Mouse (Mus musculus) cerebellum, adult 2 months (tissue): ENCODE measurements around the gene Ppip5k2. TPM values are rescaled to one million over a fixed set of nuclear protein-coding genes. Genes with fewer than 3 reads are reported as not detected.
"Not testable (repeated sequence)": the region's sequence is repeated elsewhere in the genome, so short reads cannot be mapped to it uniquely, and the experiment has no call there.

Experiments used
- DNase-seq, 2 experiments: peaks; one replicate each; pipeline ENCODE4 v3.0.0; 2021
- H3K27ac ChIP-seq: fragments of 200-500 bp; 2 replicates; pipeline ENCODE4 v1.5.1; 2012; ENCODE audit warnings: low read length, control low read depth, inconsistent platforms; ENCODE audit not compliant: insufficient read depth
- H3K27me3 ChIP-seq: fragments of 200-500 bp; 2 replicates; pipeline ENCODE4 v1.6.1; 2012; ENCODE audit warnings: inconsistent platforms, mild to moderate bottlenecking, low read length, moderate library complexity; ENCODE audit not compliant: control insufficient read depth, insufficient read depth
- H3K4me1 ChIP-seq: fragments of 200-500 bp; 2 replicates; pipeline ENCODE4 v1.6.1; 2011; ENCODE audit warnings: low read length; ENCODE audit not compliant: control insufficient read depth, insufficient read depth
- H3K4me3 ChIP-seq: fragments of 200-500 bp; replicated peaks from 2 replicates; pipeline ENCODE3; 2011; ENCODE audit warnings: mild to moderate bottlenecking, low read depth, low read length, control low read depth; ENCODE audit not compliant: insufficient read depth
- CTCF ChIP-seq: fragments of 200-500 bp; IDR thresholded peaks from 2 replicates; pipeline ENCODE4 v1.5.1; 2011; ENCODE audit warnings: low read depth, mild to moderate bottlenecking, control low read depth, low read length, moderate library complexity, borderline replicate concordance; ENCODE audit not compliant: insufficient read depth
- POLR2A ChIP-seq: fragments of 200-500 bp; IDR thresholded peaks from 2 replicates; pipeline ENCODE4 v1.6.1; 2011; ENCODE audit warnings: low read length, control low read depth, borderline replicate concordance; ENCODE audit not compliant: insufficient read depth
- WGBS: fragments of 180-500 bp; shearing (Covaris S2); methylation state at CpG from one replicate; pipeline ENCODE4 v1.1.7; 2018; 5-methylcytosine and 5-hydroxymethylcytosine counted together
- polyA plus RNA-seq: library from polyadenylated mRNA; depleted of rRNA; stranded (reverse); fragments of >200 nt; gene quantifications from 2 replicates; pipeline ENCODE4 v1.2.3, GENCODE M21; 2012

Gene Ppip5k2
- polyA plus RNA-seq, 1 experiment, result 19.7 TPM

DNA sequence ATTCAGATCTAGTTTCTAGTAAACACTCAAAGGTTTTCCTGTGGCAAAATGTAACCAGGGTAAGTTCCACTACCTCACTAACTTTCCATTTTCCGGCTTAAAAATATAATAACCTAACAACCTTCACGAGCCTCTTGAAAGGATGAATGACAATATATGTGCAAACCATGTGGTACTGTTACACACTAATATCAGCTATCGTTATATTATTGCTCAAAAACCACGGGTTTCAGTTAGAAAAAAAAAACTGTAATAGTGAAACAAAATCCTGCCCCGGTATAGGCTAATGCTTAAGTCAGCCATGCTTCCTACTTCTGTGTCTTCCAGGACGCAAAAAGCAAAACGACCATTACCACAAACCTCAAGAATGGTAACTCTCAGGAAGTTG lies 1.3 kb downstream of the Ppip5k2 start:
- peak overlapping the region; percentile 95 for H3K4me3 ChIP-seq
- H3K4me1 ChIP-seq, result peaks cover 2% of the 10 kb centered on the region; the same call in 1 of the 2 replicates
- H3K27ac ChIP-seq, result no peak overlapping the region
- WGBS, result 10% methylated on average over 7 of the region's 7 CpGs
- TF ChIP-seq POLR2A (no peak), CTCF (no peak)
- no peaks in the 10 kb centered on the region for H3K27me3 ChIP-seq
- DNase-seq, result no peak

DNA sequence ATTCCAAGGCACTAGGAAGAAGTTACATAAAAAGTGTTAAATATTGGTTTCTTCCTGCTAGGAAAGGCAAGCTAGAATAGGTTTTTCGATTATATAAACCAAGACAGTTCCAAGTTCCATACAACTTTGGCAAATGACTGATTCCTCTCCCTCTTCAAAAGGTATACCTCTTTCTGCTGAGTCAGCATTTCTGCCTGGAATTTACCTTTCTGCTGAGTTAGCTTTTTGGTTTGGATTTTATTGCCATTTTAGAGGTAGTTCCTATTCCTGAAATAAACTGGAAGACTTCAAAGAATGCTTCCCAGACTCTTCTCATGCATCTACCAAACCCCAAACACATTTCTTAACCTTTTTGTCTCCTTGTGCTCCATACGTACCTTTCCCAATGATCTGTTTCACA lies 2.1 kb downstream of the Ppip5k2 start:
- no peak overlapping the region for H3K4me3 ChIP-seq
- DNase-seq, result no peak
- TF ChIP-seq CTCF (no peak), POLR2A (no peak)
- no peak overlapping the region for H3K27ac ChIP-seq
- H3K27me3 ChIP-seq, result no peaks in the 10 kb centered on the region
- peaks cover 2% of the 10 kb centered on the region; the same call in 1 of the 2 replicates for H3K4me1 ChIP-seq
- WGBS, result 92% methylated on average over 2 of the region's 2 CpGs

- WGBS, result 86% methylated on average over 4 of the region's 4 CpGs
- DNase-seq, H3K4me1 ChIP-seq: not testable (repeated sequence)
These were observed 4.5 kb downstream of the Ppip5k2 start for GRCm38 (mm10) chr1:97765712-97766111.

DNA sequence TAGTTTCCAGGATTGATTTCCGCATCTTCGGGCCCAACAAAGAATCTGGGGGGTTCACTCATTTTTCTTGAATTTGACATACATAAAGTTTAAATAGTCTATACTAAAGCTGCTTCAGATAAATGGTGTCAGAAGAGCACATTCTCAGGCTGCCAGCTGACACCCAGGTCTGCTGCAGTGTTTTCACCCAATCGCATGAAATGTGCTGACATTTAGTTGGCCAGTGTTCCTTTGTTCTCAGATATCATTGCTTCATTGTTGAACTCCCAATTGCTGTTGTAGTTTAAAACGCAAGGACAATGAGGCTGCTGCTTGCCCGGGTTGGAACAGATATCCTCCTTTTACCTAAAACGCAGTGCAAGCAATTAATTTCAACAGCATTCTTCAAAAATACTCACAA lies 8.7 kb downstream of the Ppip5k2 start:
- no peak for DNase-seq
- Histone ChIP-seq H3K27ac (no peak overlapping the region), H3K27me3 (no peaks in the 10 kb centered on the region), H3K4me3 (no peak overlapping the region), H3K4me1 (no peaks in the 10 kb centered on the region)
- WGBS, result 57% methylated on average over 6 of the region's 6 CpGs
- no peak for TF ChIP-seq POLR2A
- TF ChIP-seq CTCF, result no peak

More at GRCm38 (mm10) chr1:97765712-97766111, 4.5 kb downstream of the Ppip5k2 start:
- not testable (repeated sequence) for H3K27ac ChIP-seq, H3K4me3 ChIP-seq, H3K27me3 ChIP-seq

DNA sequence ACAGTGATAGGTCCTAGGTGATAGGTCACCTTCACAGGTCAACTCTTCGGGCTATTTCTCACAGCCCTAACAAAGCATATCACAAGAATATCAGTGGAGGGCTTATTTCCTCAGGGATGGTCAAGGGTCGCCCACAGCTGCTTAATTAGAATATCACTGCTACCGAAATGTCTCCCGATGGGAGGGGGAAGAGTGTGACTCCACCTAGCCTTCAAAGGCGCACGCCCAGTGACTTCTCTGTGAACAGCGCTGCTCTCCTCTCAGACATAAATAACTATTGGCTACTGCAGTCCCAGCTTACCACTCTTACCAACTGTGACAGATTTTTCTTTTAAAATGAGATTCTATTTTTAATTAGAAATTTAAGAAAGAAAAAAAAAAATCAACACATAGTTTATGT lies 9.6 kb downstream of the Ppip5k2 start:
- WGBS, result 86% methylated on average over 7 of the region's 7 CpGs
- Histone ChIP-seq H3K4me1 (no peaks in the 10 kb centered on the region), H3K4me3 (no peak overlapping the region), H3K27ac (no peak overlapping the region), H3K27me3 (no peaks in the 10 kb centered on the region)
- DNase-seq, result no peak
- TF ChIP-seq CTCF, result no peak

DNA sequence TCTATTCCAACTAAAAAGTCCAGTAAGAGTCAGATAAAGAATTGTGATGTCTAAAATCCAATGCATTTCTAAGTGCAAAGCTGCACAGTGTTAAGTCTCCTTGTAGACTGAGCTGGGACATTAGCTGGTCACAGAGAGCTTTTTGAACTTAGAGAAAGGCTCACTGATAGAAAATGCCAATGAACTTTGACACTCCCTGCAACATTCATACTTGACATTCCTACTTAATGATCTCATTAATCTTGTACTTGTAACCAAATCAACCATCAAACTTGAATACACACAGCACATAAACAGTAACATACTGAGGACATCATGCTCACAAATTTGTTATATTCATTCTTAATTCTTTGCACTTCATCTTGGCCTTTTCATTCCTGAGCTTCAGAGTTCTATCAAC lies 10.4 kb downstream of the Ppip5k2 start:
- no peak for TF ChIP-seq POLR2A
- no peak for TF ChIP-seq CTCF
- DNase-seq, result no peak
- H3K27ac ChIP-seq, result no peak overlapping the region
- no peaks in the 10 kb centered on the region for H3K27me3 ChIP-seq
- H3K4me3 ChIP-seq, result no peak overlapping the region
- no peaks in the 10 kb centered on the region for H3K4me1 ChIP-seq

DNA sequence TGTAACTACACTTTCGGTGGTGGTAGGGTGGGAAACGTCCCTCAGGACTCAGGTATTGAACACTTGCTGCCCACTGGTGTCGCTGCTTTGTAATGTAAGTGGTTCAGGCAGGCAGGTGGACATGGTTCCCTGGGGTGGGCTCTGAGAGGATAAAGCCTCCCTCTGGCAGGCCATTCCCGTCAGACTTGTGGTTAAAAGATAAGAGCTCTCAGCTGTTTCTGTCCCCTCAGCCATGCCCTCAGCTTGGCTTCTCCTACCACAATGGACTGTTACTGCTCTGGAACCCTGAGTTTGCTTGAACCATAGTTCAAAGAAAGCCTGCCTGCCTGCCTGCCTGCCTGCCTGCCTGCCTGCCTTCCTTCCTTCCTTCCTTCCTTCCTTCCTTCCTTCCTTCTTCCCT lies 15.8 kb downstream of the Ppip5k2 start:
- no peak for TF ChIP-seq POLR2A
- TF ChIP-seq CTCF, result no peak
- 79% methylated on average over 4 of the region's 4 CpGs for WGBS
- no peak for DNase-seq
- H3K27me3 ChIP-seq, result no peaks in the 10 kb centered on the region
- no peak overlapping the region for H3K27ac ChIP-seq
- H3K4me1 ChIP-seq, result no peaks in the 10 kb centered on the region
- no peak overlapping the region for H3K4me3 ChIP-seq

DNA sequence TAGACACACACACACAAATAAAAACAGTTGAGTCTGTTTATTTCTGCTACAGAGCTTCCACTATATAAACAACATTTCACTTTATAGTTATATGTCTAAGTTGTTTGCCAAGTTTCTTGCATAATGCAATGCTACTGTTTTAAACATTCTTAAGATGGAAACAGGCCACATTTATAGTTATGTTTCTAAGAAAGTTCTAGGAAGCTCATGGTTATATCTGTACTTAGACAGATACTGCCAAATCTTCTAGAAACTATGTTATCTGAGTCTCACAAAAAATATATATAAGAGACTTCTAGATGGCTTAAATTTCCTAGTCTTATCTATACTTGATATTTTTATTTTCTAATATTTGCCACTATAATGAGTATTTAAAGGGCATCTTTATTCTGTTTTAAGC lies 17.0 kb downstream of the Ppip5k2 start:
- DNase-seq, result no peak
- H3K4me3 ChIP-seq, result no peak overlapping the region
- no peaks in the 10 kb centered on the region for H3K27me3 ChIP-seq
- no peaks in the 10 kb centered on the region for H3K4me1 ChIP-seq
- TF ChIP-seq CTCF (no peak), POLR2A (no peak)
- H3K27ac ChIP-seq, result no peak overlapping the region

- Histone ChIP-seq H3K27ac (no peak overlapping the region), H3K4me3 (no peak overlapping the region), H3K27me3 (no peaks in the 10 kb centered on the region), H3K4me1 (no peaks in the 10 kb centered on the region)
- TF ChIP-seq CTCF (no peak), POLR2A (no peak)
- WGBS, result 84% methylated on average over 3 of the region's 3 CpGs
- DNase-seq, result no peak
These were observed 22.0 kb downstream of the Ppip5k2 start for GRCm38 (mm10) chr1:97748163-97748562.
